In the genomic region with DNA sequence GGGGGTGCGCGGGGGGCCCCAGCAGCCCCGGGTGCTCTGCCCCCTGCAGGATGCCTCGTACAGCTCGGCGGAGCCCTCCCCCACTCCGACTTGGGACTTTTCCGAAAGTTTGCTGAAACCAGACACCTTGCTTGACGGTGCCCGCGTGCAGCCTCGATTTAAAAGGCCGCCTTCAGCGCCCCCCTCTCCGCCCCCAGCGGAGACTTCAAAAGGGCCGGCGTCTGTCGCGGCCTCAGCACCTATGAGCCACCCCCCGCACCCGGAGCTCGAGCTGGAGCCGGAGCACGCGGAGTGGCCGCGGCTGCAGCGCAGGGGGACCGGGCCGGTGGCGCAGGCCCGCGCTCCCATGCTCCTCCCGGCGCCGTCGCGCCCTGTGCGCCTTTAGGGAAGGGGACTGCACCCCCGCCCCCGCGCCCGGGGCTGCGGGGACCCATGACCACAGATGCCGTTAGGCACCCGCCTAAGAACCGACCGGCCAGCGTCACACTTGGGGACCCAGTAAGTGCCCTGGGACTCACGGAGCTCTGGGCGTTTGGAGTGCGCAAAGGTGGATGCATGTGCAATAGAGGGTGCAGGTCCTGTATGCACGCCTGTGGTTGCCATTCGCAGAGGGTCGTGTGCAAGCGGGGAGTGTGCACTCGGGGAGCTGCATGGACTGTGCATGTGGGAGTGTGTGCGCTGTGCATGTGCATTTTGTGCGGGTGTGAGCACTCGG, we compare ENCODE assay signal across 9 mouse cellular contexts. TPM values are rescaled to one million over a fixed set of nuclear protein-coding genes. Genes with fewer than 3 reads are reported as not detected.
DNase-seq lines count a peak whose midpoint lies in the region; ATAC-seq and TF ChIP-seq lines count a peak whose summit lies in the region.
"Had no signal": no experiment of that assay in that cellular context is flagged by ENCODE, and none has a peak within 500 bp of the region (broad histone marks: within the 10 kb centered on the region; RNA-seq: fewer than 3 reads in every experiment).

Gene Col27a1 (plus strand): TSS at position 98 of the 715 bp plus-strand sequence.

- peak within 1 kb of the TSS; percentile 66 for H3K4me3 ChIP-seq in ES-Bruce4 (ENCODE audit: low read depth, low read length)
- H3K4me3 ChIP-seq in embryonic facial prominence, embryonic 13.5 days: peak within 1 kb of the TSS; percentile 84

- H3K4me2 ChIP-seq in embryonic facial prominence, embryonic 13.5 days: peak within 1 kb of the TSS; percentile 98

- WGBS in embryonic facial prominence, embryonic 13.5 days: under 1% methylated on average over 61 of the region's 61 CpGs

- no peak within 1 kb of the TSS for H3K27ac ChIP-seq in ES-Bruce4 (ENCODE audit: insufficient read depth, low read length)
- H3K27ac ChIP-seq in embryonic facial prominence, embryonic 13.5 days: peak within 1 kb of the TSS; percentile 78
- H3K27ac ChIP-seq: macrophage had no signal

- H3K9me3 ChIP-seq in ES-Bruce4 (replicated peaks; ENCODE audit: control insufficient read depth, insufficient read depth, low read length, poor library complexity, severe bottlenecking): no peaks in the 10 kb centered on the region
- no peaks in the 10 kb centered on the region for H3K9me3 ChIP-seq in embryonic facial prominence, embryonic 13.5 days

- H3K27me3 ChIP-seq in ES-Bruce4 (ENCODE audit: control insufficient read depth, insufficient read depth, low read length, poor library complexity, severe bottlenecking): peaks cover 12% of the 10 kb centered on the region; the same call in 1 of the 2 replicates
- H3K27me3 ChIP-seq in embryonic facial prominence, embryonic 13.5 days: peaks cover 18% of the 10 kb centered on the region; the same call in 1 of the 2 replicates

- no peak for TF ChIP-seq CTCF in ES-Bruce4 (IDR thresholded peaks at IDR 0.05; ENCODE audit: low read depth, low read length)

- TF ChIP-seq POLR2A in ES-Bruce4 (IDR thresholded peaks at IDR 0.05; ENCODE audit: insufficient read depth, low read length): no peak

- peak within 1 kb of the TSS; percentile 56 for H3K9ac ChIP-seq in ES-Bruce4 (ENCODE audit: low read depth, poor library complexity, severe bottlenecking)
- H3K9ac ChIP-seq in embryonic facial prominence, embryonic 13.5 days: peak within 1 kb of the TSS; percentile 95

- H3K36me3 ChIP-seq in ES-Bruce4 (ENCODE audit: control insufficient read depth, insufficient read depth, low read length, poor library complexity, severe bottlenecking): no peaks in the 10 kb centered on the region
- H3K36me3 ChIP-seq in embryonic facial prominence, embryonic 13.5 days: no peaks in the 10 kb centered on the region

- TF ChIP-seq EP300 in ES-Bruce4 (IDR thresholded peaks at IDR 0.05; ENCODE audit: insufficient read depth, low read depth, low read length): no peak

- no peak for DNase-seq in frontal cortex, postnatal 25 days (ENCODE audit: low spot score in 2 of 2)
- peak; percentile 58 for DNase-seq in kidney, postnatal 10 days
- DNase-seq in neural tube, embryonic 10.5 days (ENCODE audit: extremely low spot score, low spot score): peak; percentile 68
- no peak for DNase-seq in c-Kit-positive CD71-positive TER-119-positive erythroid progenitor cells, embryonic 14.5 days (ENCODE audit: low spot score)

- ATAC-seq in frontal cortex, adult (ENCODE audit: low TSS enrichment): peak; percentile 41; the same call in 1 of the 2 replicates
- peak; percentile 38; the same call in 1 of the 2 replicates for ATAC-seq in embryonic facial prominence, embryonic 13.5 days (ENCODE audit: insufficient number of reproducible peaks, insufficient read depth, low FRiP score, low TSS enrichment, low read depth)
- no peak for ATAC-seq in inflammation-experienced regulatory T-cells, adult 6 months

- no peaks in the 10 kb centered on the region for H3K4me1 ChIP-seq in ES-Bruce4 (ENCODE audit: control insufficient read depth, insufficient read depth, low read length)
- H3K4me1 ChIP-seq in embryonic facial prominence, embryonic 13.5 days: peaks cover 48% of the 10 kb centered on the region

RNA-seq across cellular contexts. Expression of gene Col27a1, which starts in this region (rescaled TPM):
- polyA plus RNA-seq in ES-Bruce4 (2011; ENCODE audit: insufficient read depth, insufficient read length, low read depth, missing spikeins): 1.4 and 1.7 TPM in 2 replicates
- polyA plus RNA-seq in embryonic facial prominence, embryonic 13.5 days (2015; fragmentation: Nextera tagmentation; extraction: Ambion mirVana): 26.1 and 30.2 TPM in 2 replicates
- 1 to 10 TPM in 1 of 3 experiments, under 1 TPM in 2; 0.11 to 1.2 (median 0.65) TPM for polyA plus RNA-seq in inflammation-experienced regulatory T-cells, adult 6 months (2017; shearing (Covaris generic))

Comparison
In these comparisons a context has a peak if more than half of its experiments do, and no peak if none do; other contexts are left out.
1. RNA of gene Col27a1 (polyA plus RNA-seq): 26.1 to 30.2 TPM in embryonic facial prominence, embryonic 13.5 days; 1.4 to 1.7 TPM in ES-Bruce4 and 0.11 to 1.2 TPM in inflammation-experienced regulatory T-cells, adult 6 months; every median in the first group is over 10 times any median in the second.
2. DNase-seq: peak in kidney, postnatal 10 days (single experiment) and neural tube, embryonic 10.5 days (single experiment); none in frontal cortex, postnatal 25 days (0 of 2) and c-Kit-positive CD71-positive TER-119-positive erythroid progenitor cells, embryonic 14.5 days (single experiment).